Mouse (Mus musculus) T-helper 2 cell (primary cell): ENCODE measurements around the gene Paqr8.

ENCODE experiments used
- in situ Hi-C: fragments of 300-600 bp; cut with MboI, MseI; formaldehyde crosslinking; loops from one replicate; pipeline ENCODE4 v1.15.1; 2025; ENCODE audit warnings: high pct_unique_total_duplicates

Paqr8 gene

DNA sequence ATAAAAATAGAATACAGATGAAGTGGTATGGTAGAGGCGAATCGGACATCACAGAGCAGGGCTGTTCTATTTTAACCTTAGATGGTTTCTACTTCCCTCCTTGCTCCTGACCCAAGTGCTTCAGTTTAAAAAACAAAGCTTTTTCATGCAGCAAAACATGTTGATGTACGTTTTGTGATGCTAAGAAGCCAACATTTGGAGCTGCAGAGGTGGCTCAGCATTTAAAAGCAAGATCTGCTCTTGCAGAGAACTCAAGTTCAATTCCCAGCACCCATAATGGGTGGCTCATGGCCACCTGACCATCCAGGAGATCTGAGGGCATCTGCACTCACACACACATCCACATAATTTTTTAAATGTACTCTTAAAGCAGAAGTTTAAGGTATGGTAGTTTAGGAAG lies 64.5 kb downstream of the Paqr8 start:
- in situ Hi-C loops: loop anchor here (10.0 kb wide), 1 partner anchor 260 kb away; the partner anchor contains the start of gene Tmem14a

DNA sequence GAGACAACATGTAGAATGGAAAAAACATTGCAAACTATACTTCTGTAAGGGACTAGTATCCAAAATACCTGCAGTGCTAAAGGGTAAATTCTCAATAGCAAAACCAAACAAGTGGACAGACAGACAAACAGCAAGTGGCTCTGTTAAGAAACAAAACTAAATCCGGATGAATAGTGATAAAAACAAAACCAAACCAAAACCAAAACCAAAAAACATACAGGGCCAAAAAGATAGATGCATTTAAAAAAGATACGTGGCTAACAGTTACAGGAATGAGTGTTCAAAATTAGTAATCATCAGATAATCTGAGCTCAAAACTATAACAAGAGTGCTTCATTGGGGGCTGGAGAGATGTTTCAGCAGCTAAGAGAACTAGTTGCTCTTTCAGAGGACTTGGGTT lies 79.2 kb downstream of the Paqr8 start:
- in situ Hi-C loops: no loop called here

- in situ Hi-C loops: no loop called here
Observed at GRCm38 (mm10) chr1:20973389-20973788, 83.0 kb downstream of the Paqr8 start.

- in situ Hi-C loops: no loop called here
Observed at GRCm38 (mm10) chr1:20974341-20975135, 84.1 kb downstream of the Paqr8 start.

DNA sequence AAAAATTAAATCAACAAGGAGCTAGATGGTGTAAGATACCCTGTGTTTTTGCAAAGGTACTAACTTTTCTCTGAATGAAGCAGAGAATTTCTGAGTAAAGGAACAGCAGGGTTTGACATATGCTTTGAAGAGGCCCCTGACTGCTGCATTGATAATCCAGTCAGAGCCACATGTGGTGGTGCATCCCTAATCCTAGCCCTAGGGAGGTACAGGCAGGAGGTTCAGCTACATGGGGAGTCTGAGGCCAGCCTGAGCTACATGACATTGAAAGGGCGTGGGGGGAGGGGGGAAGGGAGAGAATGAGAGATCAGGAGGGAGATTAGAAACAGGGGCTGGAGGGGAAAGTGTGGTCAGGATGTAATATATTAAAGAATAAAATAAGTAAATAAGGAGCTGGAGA lies 90.1 kb downstream of the Paqr8 start:
- in situ Hi-C loops: no loop called here

DNA sequence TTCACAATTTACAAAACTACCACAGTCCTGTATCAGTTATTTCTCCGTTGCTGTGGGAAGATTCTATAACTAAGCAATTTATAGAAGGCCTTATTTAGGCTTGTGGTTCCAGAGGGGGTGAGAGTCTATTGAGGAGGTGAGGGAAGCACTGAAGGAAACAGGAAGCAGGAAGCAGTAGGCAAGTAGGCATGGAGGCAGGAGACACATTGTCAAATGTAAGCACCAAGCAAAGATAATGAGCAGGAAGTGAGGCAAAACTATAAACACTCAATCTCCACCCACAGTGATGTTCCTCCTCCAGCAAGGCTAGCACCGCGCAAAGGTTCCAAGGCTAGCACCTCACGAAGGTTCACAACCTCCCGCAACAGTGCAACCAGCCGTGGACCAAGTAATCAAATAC lies 91.4 kb downstream of the Paqr8 start:
- in situ Hi-C loops: no loop called here

DNA sequence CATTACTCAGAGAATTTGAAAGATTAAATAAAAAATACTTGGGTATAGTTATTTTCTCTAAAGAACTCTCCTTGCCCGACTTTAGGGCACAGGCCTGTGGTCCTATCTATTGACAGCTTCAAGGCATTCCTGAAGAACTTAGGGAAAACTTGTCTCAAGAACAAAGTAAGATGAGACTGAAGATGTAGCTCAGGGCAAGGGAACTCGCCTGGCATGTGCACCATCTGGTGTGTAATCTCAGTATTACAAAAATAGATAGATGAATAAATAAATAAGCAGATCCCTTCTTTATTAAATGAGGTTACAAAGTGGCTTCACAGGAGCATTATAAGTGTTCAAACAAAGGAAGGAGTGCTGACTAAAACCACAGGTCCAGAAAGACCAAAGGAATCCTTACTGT lies 93.7 kb downstream of the Paqr8 start:
- in situ Hi-C loops: no loop called here

DNA sequence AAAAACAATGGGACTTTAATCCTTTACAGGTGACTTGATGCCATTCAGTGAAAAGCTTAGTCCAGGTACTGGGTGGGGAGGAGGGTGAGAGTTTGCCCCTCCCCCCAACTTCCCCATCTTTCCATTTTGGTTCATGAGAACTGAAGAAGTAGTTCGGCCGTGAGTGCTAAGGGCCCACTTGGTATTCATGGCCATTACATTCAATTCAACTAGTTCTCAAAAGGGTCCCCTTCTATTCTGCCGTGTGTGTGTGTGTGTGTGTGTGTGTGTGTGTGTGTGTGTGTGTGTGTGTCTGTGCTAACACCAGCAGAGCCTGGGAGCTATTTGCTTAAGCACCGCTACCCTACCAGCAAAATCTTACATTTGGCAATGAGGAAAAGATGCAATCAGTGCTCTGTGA lies 94.2 kb downstream of the Paqr8 start:
- in situ Hi-C loops: no loop called here

DNA sequence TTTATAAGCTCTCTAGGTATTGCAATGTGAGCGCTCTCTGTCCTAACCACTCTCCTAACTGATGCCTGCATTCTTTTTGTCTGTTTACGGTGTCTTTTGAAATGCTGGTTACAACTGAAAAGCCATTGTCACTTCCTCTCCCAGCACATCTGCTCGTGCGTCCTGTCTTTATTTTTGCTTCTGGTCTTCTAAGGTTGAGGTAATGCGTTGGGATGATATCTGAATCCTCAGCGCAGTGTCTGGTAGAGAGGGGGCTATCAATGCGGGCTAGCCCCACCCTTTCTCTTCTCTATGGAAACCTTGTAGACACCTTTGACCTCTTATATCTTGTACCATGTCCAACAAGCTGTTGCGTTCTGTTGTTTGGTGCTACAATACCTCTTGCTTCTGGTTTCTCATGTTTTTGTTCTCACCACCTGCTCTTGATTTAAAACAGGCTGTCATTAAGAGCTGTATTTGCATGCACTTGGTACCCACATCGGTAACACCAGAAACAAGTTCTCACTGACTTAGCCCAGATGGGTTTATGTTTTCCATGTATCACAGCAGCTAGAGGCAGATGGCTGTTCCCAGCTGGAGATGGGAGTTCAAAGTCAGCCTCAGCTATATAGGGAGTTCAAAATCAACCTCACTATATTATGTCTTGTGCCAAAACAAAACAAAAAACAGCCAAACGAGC lies 96.1 kb downstream of the Paqr8 start:
- in situ Hi-C loops: no loop called here
